Mouse (Mus musculus) liver, embryonic 13.5 days (tissue): ENCODE data around the gene Spaca1. TPM values are rescaled to one million over a fixed set of nuclear protein-coding genes. Genes with fewer than 3 reads are reported as not detected.

ENCODE experiments used
- polyA plus RNA-seq: library from polyadenylated mRNA; unstranded; fragments of >200 nt; fragmentation: Nextera tagmentation; extraction: Ambion mirVana; gene quantifications from 2 replicates; pipeline ENCODE4 v1.2.1, GENCODE M21; 2015

Spaca1 gene
- polyA plus RNA-seq, 1 experiment from 2014 or later = 0.25 TPM

Other genes starting within 250 kb of the Spaca1 start
- gene Cnr1, start 125.6 kb downstream of the Spaca1 start, polyA plus RNA-seq = 0.12 and 0.16 TPM in 2 replicates